Mouse (Mus musculus): ENCODE measurements around the gene Acsf2.
"Not testable (repeated sequence)": the region's sequence is repeated elsewhere in the genome, so short reads cannot be mapped to it uniquely, and the experiment has no call there.

The Acsf2 gene

GRCm38 (mm10) chr11:94601321-94602281, at the start of gene Acsf2:
TSS of gene Acsf2 (minus strand) at chr11:94601871.
- peak; percentile 92 for DNase-seq (ENCODE audit: extremely low spot score)

DNA sequence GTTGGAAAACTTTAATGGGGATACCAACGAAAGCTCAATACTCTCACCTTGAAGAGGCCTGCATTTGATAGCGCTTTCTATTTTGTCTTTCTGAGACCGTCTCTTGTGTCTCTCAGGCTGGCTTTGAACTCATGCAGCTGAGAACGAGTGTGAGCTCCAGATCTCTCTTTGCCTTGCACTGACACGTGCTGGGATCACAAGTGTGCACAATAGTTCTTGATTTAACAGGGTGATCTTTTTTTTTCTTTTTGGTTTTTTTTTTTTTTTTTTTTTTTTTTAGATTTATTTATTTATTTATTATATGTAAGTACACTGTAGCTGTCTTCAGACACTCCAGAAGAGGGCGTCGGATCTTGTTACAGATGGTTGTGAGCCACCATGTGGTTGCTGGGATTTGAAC, 49.6 kb upstream of the Acsf2 start:
- DNase-seq (ENCODE audit: extremely low spot score): not testable (repeated sequence)

- no peak for DNase-seq (ENCODE audit: extremely low spot score)
Observed at GRCm38 (mm10) chr11:94646457-94646856, 44.8 kb upstream of the Acsf2 start.

DNA sequence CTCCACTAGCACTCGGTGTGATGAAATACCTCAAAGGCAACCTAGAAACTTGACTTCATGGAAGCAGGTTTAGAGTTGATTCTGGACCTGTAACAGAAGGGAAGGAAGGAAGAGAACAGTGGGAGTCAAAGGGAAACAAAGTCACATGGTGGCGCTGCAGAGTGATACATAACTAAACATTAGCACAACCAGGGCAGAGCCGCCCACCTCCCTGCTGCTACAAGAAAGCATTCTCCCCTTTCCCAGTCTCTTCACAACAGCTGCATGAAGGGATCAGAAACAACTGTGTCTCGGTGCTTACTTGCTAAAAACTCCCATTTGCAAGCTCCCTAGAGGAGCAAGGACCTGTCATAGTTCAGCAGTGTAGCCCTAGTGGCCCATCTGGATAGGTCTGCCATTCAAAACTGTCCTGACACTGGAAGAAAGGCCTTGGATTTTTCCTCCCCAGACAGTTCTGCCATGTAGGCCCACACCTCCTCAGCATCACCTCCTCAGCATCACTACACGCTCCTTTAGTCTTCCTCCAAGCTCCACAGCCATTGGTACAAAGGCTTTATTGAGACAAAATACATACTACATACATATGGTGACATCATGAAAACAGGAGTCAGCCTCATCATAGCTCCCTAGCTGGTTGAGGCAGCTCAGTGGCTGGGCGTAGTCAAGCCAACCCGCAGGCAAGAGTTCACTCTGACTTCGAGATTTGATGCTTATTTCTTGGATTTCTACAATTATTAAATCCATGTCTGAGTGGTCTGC, 43.0 kb upstream of the Acsf2 start:
- no peak for DNase-seq (ENCODE audit: extremely low spot score)

- DNase-seq (ENCODE audit: extremely low spot score): no peak
Observed at GRCm38 (mm10) chr11:94634431-94634830, 32.8 kb upstream of the Acsf2 start.

DNA sequence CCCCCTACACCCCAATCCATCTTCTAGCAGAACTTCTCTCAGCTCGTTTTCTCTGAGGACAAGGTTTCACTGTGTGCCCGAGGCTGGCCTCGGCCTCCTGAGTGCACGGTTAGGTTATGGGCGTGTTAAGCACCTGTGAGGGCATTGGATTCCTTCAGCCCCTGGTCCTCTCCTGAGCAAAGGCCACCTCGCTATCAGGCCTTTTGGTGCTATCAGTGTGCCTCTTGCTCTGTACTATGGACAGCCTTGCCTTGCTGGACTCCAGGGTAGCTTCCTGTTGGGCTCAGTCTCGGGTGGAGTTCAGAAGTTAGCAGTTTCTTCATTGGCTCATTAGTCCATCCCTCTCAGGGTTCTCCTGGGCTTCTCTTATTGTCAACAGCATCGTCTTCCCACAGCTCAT, 31.3 kb upstream of the Acsf2 start:
- DNase-seq (ENCODE audit: extremely low spot score): no peak

- no peak for DNase-seq (ENCODE audit: extremely low spot score)
Observed at GRCm38 (mm10) chr11:94631969-94632368, 30.3 kb upstream of the Acsf2 start.

- DNase-seq (ENCODE audit: extremely low spot score): peak; percentile 20
Observed at GRCm38 (mm10) chr11:94630199-94631011, 28.7 kb upstream of the Acsf2 start.

- no peak for DNase-seq (ENCODE audit: extremely low spot score)
Observed at GRCm38 (mm10) chr11:94629884-94630198, 28.2 kb upstream of the Acsf2 start.

DNA sequence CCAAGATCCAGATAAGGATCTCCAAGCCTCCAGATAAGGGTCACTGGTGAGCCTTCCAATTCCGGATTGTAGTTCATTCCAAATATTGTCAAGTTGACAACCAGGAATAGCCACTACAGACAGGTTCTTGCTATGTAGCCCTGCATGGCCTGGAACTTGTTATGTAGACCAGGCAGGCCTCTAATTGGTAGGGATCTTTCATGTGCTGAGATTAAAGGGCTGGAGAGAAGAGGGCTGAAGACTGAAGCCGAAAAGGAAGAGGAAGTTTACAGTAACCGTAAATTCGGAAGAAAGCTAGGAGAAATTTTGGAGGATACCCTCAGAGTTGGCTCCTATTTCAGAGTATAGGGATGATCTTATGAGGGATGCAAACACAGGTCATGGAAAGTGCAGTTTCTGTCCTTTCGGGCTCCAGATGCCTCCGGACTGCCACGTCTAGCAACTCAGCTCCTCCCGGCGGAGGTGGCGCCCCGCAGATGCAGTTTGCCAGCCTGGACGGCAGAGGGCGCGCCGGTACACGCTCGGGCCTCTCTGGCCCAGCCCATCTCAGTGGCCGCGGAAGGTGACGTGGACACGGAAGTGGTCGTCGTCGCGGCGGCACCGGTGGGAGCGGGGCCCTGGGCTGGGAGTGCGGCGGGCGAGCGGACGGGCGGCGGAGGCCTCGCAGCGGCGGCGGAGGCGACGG, 27.7 kb upstream of the Acsf2 start, which contains the start of gene Lrrc59:
TSS of gene Lrrc59 (plus strand) at position 569 of the 685 bp plus-strand sequence.
- peak; percentile 97 for DNase-seq (ENCODE audit: extremely low spot score)

- DNase-seq (ENCODE audit: extremely low spot score): no peak
Observed at GRCm38 (mm10) chr11:94622162-94622561, 20.5 kb upstream of the Acsf2 start.

DNA sequence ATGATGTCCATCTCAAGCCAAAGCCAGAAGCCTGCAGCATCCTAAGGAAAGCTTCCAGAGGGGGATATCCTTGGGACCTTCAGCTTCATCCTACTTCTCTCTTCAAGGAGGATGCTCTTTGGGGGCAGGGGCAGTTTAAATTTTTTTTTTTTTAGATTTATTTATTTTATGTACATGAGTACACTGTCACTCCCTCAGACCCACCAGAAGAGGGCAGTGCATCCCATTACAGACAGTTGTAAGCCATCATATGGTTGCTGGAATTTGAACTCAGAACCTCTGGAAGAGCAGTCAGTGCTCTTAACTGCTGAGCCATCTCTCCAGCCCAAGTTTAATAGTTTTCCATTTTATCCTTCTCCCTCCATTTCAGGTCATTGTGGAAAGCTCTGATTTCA, 19.8 kb upstream of the Acsf2 start:
- DNase-seq (ENCODE audit: extremely low spot score): no peak

- DNase-seq (ENCODE audit: extremely low spot score): no peak
Observed at GRCm38 (mm10) chr11:94620766-94621457, 19.2 kb upstream of the Acsf2 start.

- DNase-seq (ENCODE audit: extremely low spot score): no peak
Observed at GRCm38 (mm10) chr11:94617646-94618045, 16.0 kb upstream of the Acsf2 start.

GRCm38 (mm10) chr11:94615494-94615893, 13.8 kb upstream of the Acsf2 start:
- no peak for DNase-seq (ENCODE audit: extremely low spot score)

GRCm38 (mm10) chr11:94614603-94615002, 12.9 kb upstream of the Acsf2 start:
- DNase-seq (ENCODE audit: extremely low spot score): no peak

GRCm38 (mm10) chr11:94610744-94611740, 9.4 kb upstream of the Acsf2 start:
- DNase-seq (ENCODE audit: extremely low spot score): no peak

- no peak for DNase-seq (ENCODE audit: extremely low spot score)
Observed at GRCm38 (mm10) chr11:94602356-94602955, 785 bp upstream of the Acsf2 start.

DNA sequence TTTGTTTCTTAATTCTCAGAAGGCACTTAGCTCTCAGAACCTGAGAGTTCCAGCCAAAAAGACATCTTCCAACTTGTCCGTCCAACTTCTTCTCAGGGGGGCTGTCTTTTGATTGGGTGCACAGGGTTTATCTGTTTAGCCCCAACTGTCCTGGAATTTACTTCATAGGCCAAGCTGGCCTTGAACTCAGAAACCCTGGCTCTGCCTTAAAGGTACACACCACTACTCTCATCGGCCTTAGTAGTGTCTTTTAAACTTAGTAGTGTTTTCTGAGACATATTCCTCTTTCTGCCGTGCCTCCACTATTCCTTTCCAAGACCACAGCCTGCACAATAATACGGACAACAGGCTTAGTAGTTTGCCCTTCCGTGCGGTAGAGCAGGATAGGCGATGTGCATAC, 1.2 kb downstream of the Acsf2 start:
- DNase-seq (ENCODE audit: extremely low spot score): no peak
